9 mouse cellular contexts compared by ENCODE assay signal in the genomic region with DNA sequence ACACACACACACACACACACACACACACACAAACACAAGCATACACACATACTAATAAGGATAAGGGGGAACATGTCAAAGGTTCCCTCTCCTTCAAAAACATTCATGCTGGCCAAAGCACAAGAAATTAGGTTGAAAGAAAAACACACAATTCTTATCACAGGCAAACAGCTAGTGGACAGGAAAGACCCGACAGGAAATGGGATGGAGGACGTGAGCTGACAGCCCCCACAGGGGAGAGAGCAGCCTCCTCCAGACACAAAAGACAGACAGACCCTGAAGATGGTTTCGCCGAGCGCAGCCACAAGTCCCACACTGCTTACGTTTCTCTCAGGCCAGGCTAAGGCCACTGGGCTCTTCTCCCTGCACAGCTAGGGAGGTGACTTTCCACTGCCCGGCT. TPM values are rescaled to one million over a fixed set of nuclear protein-coding genes. Genes with fewer than 3 reads are reported as not detected.
DNase-seq lines count a peak whose midpoint lies in the region; ATAC-seq and TF ChIP-seq lines count a peak whose summit lies in the region.
"Had no signal": no experiment of that assay in that cellular context is flagged by ENCODE, and none has a peak within 500 bp of the region (broad histone marks: within the 10 kb centered on the region; RNA-seq: fewer than 3 reads in every experiment).

No protein-coding gene starts in this region.

- H3K4me2 ChIP-seq in limb, embryonic 12.5 days: no peak overlapping the region
- no peak overlapping the region for H3K4me2 ChIP-seq in embryonic facial prominence, embryonic 15.5 days (replicated peaks)
- peak overlapping the region; percentile 45 for H3K4me2 ChIP-seq in liver, embryonic 12.5 days

- TF ChIP-seq CTCF in thymus, adult 2 months (IDR thresholded peaks at IDR 0.05; ENCODE audit: borderline replicate concordance, control insufficient read depth, extremely low read depth, insufficient read depth, low read length, poor library complexity): no peak

- WGBS in limb, embryonic 12.5 days: 91% methylated on average over 7 of the region's 7 CpGs
- 74% methylated on average over 7 of the region's 7 CpGs for WGBS in limb, embryonic 10.5 days
- WGBS in embryonic facial prominence, embryonic 15.5 days: 71% methylated on average over 7 of the region's 7 CpGs
- WGBS in liver, embryonic 12.5 days (ENCODE audit: insufficient replicate concordance): 17% methylated on average over 7 of the region's 7 CpGs
- WGBS in thymus, adult 2 months: 76% methylated on average over 7 of the region's 7 CpGs

- peak overlapping the region; percentile 41; the same call in 1 of the 2 replicates for H3K27ac ChIP-seq in limb, embryonic 12.5 days
- no peak overlapping the region for H3K27ac ChIP-seq in limb, embryonic 10.5 days
- H3K27ac ChIP-seq in embryonic facial prominence, embryonic 15.5 days (replicated peaks): peak overlapping the region; percentile 65; the same call in 1 of the 2 replicates
- peak overlapping the region; percentile 80 for H3K27ac ChIP-seq in liver, embryonic 12.5 days
- H3K27ac ChIP-seq in thymus, adult 2 months (ENCODE audit: control insufficient read depth, insufficient read depth, low read length): no peak overlapping the region

- 0 out of 2 replicates have a peak, but pooled peaks cover 9% of the 10 kb centered on the region for H3K9me3 ChIP-seq in limb, embryonic 12.5 days
- H3K9me3 ChIP-seq in limb, embryonic 10.5 days (replicated peaks): no peaks in the 10 kb centered on the region; the same call in 1 of the 2 replicates
- no peaks in the 10 kb centered on the region for H3K9me3 ChIP-seq in embryonic facial prominence, embryonic 15.5 days (replicated peaks)
- no peaks in the 10 kb centered on the region for H3K9me3 ChIP-seq in liver, embryonic 12.5 days (replicated peaks)

- no peak for TF ChIP-seq POLR2A in thymus, adult 2 months (IDR thresholded peaks at IDR 0.05; ENCODE audit: control insufficient read depth, extremely low read depth, insufficient read depth, low read length, poor library complexity)

- ATAC-seq in limb, embryonic 12.5 days (ENCODE audit: insufficient number of reproducible peaks, insufficient read depth, low FRiP score, low TSS enrichment, low read depth): no peak
- no peak for ATAC-seq in embryonic facial prominence, embryonic 15.5 days (ENCODE audit: insufficient number of reproducible peaks, low FRiP score, low TSS enrichment, low read depth)
- 0 out of 2 replicates have a peak, but pooled peaks have one; percentile 2 for ATAC-seq in liver, embryonic 12.5 days
- ATAC-seq: Patski had no signal

- no peak overlapping the region for H3K9ac ChIP-seq in limb, embryonic 12.5 days (replicated peaks)
- H3K9ac ChIP-seq in embryonic facial prominence, embryonic 15.5 days: no peak overlapping the region
- H3K9ac ChIP-seq in liver, embryonic 12.5 days: no peak overlapping the region

- DNase-seq in adrenal gland, adult (ENCODE audit: inconsistent age in 2 of 2, low spot score in 1 of 2): peak; percentile 13 to 49
- DNase-seq in adrenal gland, postnatal 25 days: no peak
- DNase-seq in limb, embryonic 10.5 days (ENCODE audit: low spot score): no peak
- DNase-seq in thymus, adult 2 months: no peak
- DNase-seq in spleen, adult 18-20 months: no peak

- H3K27me3 ChIP-seq in limb, embryonic 12.5 days: no peaks in the 10 kb centered on the region
- no peaks in the 10 kb centered on the region for H3K27me3 ChIP-seq in limb, embryonic 10.5 days (ENCODE audit: low read depth, poor library complexity, severe bottlenecking)
- no peaks in the 10 kb centered on the region for H3K27me3 ChIP-seq in embryonic facial prominence, embryonic 15.5 days
- H3K27me3 ChIP-seq in liver, embryonic 12.5 days (replicated peaks): no peaks in the 10 kb centered on the region
- no peaks in the 10 kb centered on the region for H3K27me3 ChIP-seq in thymus, adult 2 months (ENCODE audit: control insufficient read depth, insufficient read depth, low read length)
- H3K27me3 ChIP-seq: Patski had no signal

- H3K4me1 ChIP-seq in limb, embryonic 12.5 days (replicated peaks): peaks cover 3% of the 10 kb centered on the region
- peaks cover 13% of the 10 kb centered on the region for H3K4me1 ChIP-seq in limb, embryonic 10.5 days
- peaks cover 37% of the 10 kb centered on the region for H3K4me1 ChIP-seq in embryonic facial prominence, embryonic 15.5 days
- peaks cover 45% of the 10 kb centered on the region for H3K4me1 ChIP-seq in liver, embryonic 12.5 days
- peaks cover 19% of the 10 kb centered on the region for H3K4me1 ChIP-seq in thymus, adult 2 months (replicated peaks; ENCODE audit: control insufficient read depth, insufficient read depth, low read length)

- H3K4me3 ChIP-seq in limb, embryonic 12.5 days (replicated peaks): no peak overlapping the region
- H3K4me3 ChIP-seq in limb, embryonic 10.5 days: no peak overlapping the region
- no peak overlapping the region for H3K4me3 ChIP-seq in embryonic facial prominence, embryonic 15.5 days (replicated peaks)
- no peak overlapping the region; the same call in 1 of the 2 replicates for H3K4me3 ChIP-seq in liver, embryonic 12.5 days
- no peak overlapping the region for H3K4me3 ChIP-seq in thymus, adult 2 months (ENCODE audit: control insufficient read depth, insufficient read depth, low read length)

- H3K36me3 ChIP-seq in limb, embryonic 12.5 days: peaks cover 100% of the 10 kb centered on the region
- H3K36me3 ChIP-seq in limb, embryonic 10.5 days: peaks cover 100% of the 10 kb centered on the region
- peaks cover 92% of the 10 kb centered on the region for H3K36me3 ChIP-seq in embryonic facial prominence, embryonic 15.5 days
- H3K36me3 ChIP-seq in liver, embryonic 12.5 days: peaks cover 57% of the 10 kb centered on the region
- peaks cover 40% of the 10 kb centered on the region for H3K36me3 ChIP-seq in thymus, adult 2 months (ENCODE audit: control insufficient read depth, insufficient read depth, low read length)

RNA-seq across cellular contexts. Expression of a gene that starts 23.4 kb away (rescaled TPM):
- total RNA-seq in adrenal gland, postnatal 25 days (2021): 92.0 and 115 TPM in 2 replicates
- polyA plus RNA-seq in limb, embryonic 12.5 days (2016; fragmentation: Nextera tagmentation; extraction: Ambion mirVana): 148 and 158 TPM in 2 replicates
- 152 and 170 TPM in 2 replicates for polyA plus RNA-seq in limb, embryonic 10.5 days (2016; fragmentation: Nextera tagmentation; extraction: Ambion mirVana)
- polyA plus RNA-seq in embryonic facial prominence, embryonic 15.5 days (2015; fragmentation: Nextera tagmentation; extraction: Ambion mirVana): 113 and 117 TPM in 2 replicates
- polyA plus RNA-seq in liver, embryonic 12.5 days (2016; fragmentation: Nextera tagmentation; extraction: Ambion mirVana): 24.1 and 24.7 TPM in 2 replicates
- 155 and 173 TPM in 2 replicates for polyA plus RNA-seq in thymus, adult 2 months (2012; rRNA removed)

RNA-seq across cellular contexts. Expression of a gene that starts 28.6 kb away (rescaled TPM):
- total RNA-seq in adrenal gland, postnatal 25 days (2021): 47.1 and 54.5 TPM in 2 replicates
- polyA plus RNA-seq in limb, embryonic 12.5 days (2016; fragmentation: Nextera tagmentation; extraction: Ambion mirVana): 54.7 and 63.8 TPM in 2 replicates
- polyA plus RNA-seq in limb, embryonic 10.5 days (2016; fragmentation: Nextera tagmentation; extraction: Ambion mirVana): 63.5 and 74.8 TPM in 2 replicates
- polyA plus RNA-seq in embryonic facial prominence, embryonic 15.5 days (2015; fragmentation: Nextera tagmentation; extraction: Ambion mirVana): 87.4 and 92.8 TPM in 2 replicates
- 16.4 and 19.0 TPM in 2 replicates for polyA plus RNA-seq in liver, embryonic 12.5 days (2016; fragmentation: Nextera tagmentation; extraction: Ambion mirVana)
- 225 and 303 TPM in 2 replicates for polyA plus RNA-seq in thymus, adult 2 months (2012; rRNA removed)

Comparison
In these comparisons a context has a peak if more than half of its experiments do, and no peak if none do; other contexts are left out.
1. DNase-seq: peak in adrenal gland, adult (2 of 2); none in adrenal gland, postnatal 25 days (single experiment), limb, embryonic 10.5 days (single experiment), thymus, adult 2 months (single experiment) and spleen, adult 18-20 months (0 of 2).
2. H3K27ac ChIP-seq: peak in limb, embryonic 12.5 days (single experiment), embryonic facial prominence, embryonic 15.5 days (single experiment) and liver, embryonic 12.5 days (single experiment); none in limb, embryonic 10.5 days (single experiment) and thymus, adult 2 months (single experiment).